Mouse (Mus musculus) cerebellum, adult 11 months (tissue): ENCODE measurements around the gene Atp2b4.
"Not testable (repeated sequence)": the region's sequence is repeated elsewhere in the genome, so short reads cannot be mapped to it uniquely, and the experiment has no call there.

Source experiments
- DNase-seq: peaks from one replicate; pipeline ENCODE4 v3.0.0; 2022

The Atp2b4 gene

DNA sequence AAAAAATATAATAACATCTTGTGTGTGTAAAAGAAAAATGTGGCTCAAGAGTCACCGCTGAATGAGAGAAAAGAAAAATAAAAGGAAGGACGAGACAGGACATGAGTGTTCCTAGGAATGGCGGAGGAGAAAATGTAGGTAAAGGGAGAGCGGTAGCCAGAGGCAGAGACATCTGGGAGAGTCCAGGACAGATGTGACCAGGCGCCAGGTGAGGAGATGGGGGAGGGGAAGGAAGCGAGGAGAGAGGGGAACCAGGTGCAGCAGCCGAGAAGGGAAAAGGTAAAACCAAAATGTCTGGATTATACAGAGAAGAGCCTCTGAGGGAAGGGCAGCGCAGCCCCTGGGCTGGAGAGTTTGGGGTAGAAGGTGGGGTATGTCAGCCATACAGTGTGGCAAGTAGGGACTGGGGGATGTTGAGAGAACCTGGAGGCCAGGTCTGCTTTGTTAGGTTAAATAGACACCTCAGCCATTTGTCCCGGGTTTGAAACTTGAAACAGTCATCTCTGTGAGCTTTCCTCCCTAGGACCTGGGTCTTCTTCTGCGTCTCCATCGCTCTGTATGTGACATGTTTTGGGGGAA lies 107.2 kb downstream of the Atp2b4 start:
- DNase-seq, result no peak

DNA sequence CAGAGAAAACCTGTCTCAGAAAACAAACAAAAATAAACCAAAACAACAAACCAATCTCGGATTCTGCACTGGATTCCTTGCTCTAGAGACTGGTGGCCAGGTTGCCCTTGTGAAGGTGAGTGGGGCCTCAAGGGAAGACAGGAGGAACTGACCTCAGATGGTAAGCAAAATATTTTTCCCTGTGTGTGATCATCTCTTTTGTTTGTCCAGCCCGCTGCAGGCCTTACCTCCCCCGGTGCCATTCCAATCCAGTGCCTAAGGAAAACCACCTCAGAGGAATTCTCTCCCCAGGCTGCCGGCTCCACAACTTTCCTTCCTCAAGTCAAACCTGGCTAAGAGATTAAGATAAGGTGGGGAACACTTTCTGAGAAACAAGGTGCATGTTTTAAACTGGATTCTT lies 108.6 kb downstream of the Atp2b4 start:
- DNase-seq, result no peak

DNA sequence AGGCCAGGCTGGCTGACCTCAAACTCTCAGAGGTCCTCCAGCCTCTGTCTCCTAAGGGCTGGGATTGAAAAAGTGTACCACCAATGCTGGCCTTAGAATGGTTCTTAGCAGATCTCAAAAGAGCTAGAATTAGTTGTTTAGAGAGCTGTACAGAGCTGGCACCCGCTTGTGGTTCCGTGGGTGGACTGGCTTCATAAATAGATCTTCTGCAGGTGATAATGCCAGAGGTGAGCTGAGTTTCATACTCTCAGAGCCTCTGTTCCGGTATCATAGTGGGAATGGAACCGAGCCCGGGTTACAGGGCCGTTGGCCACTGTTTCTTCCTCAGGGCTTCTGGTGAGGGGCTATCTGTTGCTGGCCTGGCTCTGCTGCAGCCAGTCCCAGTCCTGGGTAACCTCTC lies 109.8 kb downstream of the Atp2b4 start:
- DNase-seq, result no peak

DNA sequence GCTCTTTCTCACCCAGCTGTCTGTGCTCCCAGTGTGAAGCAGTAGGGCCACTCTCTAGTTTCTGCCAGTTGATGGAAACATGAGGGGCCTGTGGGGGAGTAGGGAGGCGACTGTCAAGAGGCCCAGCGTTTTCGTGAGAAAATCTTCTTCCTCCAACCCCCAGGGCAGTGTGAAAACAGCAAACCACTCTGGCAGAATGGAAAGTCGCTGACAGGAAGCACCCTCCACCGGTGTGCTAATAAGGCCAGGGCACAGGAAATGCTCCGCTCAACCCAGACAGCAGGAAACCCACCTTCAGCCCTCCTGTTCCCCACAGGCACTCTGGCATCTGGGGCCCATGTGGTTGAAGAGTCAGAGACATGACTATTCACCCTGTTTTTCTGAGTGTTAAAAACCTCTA lies 110.9 kb downstream of the Atp2b4 start, which contains the start of gene Lax1:
Gene Lax1 (minus strand): TSS at position 212 of the 400 bp plus-strand sequence.
- DNase-seq, result no peak

DNA sequence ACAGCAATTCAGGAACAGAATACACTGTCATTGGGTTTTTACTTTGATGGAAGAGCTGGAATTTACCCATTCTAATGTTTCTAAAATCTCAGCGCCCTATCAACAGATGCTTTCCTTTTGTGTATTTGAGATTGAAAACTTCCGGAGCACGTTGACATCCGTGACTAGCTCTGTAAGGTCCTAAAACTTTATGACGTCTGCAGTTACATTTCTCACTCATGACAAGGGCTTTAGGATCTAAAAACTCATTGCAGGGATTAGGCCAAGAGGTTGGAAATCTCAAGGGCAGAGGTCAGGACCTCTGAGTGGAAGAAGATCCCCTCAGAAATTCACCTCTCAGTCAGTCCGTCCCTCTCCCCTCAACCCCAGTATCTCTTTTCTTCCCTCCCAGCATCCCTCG lies 112.5 kb downstream of the Atp2b4 start:
- no peak for DNase-seq

DNA sequence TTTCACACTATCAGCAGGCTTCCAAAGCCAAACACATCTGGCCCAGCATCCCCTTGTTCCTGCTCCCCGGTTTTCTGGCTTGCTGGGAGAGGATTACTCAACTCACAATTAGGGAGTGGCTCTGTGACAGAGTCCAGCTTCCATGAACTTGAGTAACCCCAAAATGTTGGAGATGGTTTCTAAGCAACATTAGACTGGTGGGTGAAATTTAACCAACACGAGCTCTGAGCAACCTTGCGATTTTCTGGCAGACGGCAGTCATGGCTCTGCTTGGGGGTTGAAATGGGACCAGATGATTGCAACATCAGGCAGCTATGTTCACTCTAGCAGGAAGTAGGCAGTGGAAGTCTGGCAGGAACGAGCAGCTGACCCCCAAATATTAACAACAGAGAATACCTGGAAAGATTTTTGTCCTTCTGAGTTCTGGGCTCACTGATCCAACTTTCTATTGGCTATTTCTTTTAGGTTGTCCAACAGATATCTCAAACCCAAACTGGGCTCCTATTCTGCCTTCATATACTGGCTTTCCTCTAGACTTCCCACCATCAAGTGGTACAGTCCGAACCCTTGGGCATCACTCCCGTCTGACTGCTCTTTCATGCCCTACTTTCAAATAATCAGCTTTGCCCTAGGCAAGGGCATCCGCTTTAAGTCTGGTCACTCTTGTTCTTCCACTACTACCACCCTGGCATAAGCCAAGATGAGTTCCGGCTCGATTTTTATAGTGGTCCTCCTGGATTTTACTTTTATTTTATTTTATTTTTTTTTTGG lies 114.9 kb downstream of the Atp2b4 start:
- no peak for DNase-seq

DNA sequence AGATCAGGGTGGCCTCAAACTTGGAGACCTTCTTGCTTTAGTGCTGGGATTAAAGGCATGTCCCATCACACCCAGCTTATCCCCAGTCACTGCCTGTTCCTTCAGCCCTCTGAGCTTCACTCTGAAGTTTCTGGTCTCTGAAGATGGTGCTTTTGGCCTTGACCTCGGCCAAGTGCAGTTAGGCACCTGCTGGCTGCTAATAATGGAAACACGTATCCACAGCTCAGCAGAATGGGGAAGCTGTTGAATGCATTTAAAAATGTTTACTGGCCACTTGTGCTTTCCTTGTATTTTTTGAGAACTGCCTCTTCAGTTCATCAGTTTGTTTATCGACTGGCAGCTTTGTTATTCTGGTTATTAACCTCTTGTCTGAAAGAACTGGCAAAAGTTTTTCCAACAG lies 129.0 kb downstream of the Atp2b4 start:
- DNase-seq, result no peak

DNA sequence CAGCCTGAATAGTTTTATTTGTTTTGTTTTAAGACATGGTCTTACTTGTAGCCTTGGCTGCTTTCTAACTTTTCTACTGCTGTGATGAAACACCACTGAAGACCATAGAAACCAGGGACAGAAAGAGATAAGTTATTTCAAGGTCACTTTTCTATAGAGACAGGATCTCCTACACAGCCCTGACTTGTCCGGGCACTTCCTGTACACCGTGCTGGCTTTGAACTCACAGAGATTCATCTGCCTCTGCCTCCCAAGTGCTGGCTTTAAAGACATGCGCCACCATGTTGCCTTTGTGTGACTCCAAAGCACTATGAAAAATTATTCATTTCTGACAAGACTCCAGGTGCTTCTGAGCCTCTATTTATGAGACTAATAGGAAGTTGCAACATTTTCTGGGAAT lies 129.6 kb downstream of the Atp2b4 start:
- no peak for DNase-seq

DNA sequence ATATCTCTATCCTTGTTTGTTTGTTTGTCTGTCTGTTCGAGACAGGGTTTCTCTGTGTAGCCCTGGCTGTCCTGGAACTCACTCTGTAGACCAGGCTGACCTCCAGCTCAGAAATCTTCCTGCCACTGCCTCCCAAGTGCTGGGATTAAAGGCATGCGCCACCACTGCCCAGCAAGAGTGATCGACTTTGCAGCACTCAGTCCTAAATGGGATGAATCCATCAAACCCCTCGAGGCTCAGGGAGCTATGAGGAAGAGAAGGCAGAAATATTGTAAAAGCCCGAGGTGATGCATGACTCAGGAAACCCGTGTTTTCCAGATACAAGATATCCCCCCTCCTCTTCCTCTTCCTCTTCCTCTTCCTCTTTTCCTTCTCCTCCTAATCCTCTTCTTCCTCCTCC lies 130.1 kb downstream of the Atp2b4 start:
- no peak for DNase-seq

DNA sequence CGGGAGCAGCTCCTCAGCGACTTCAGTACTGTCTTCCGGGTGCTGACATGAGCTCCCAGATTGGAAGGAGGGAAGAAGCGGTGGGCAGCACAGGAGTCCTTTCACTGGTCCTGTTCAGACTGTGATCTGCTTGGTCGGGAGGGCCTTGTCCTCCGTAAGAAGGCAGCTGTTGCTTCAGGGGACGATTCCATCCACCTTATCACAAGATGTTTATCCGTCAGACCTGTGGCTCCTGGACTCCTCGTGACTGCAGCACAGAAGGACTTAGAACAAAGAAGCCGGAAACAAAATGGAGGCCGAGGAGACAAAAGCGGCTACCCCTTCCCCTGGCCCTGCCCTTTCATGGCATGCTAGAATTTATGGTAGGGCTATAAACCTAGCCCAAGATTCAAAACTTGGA lies 130.7 kb downstream of the Atp2b4 start:
- DNase-seq, result no peak

DNA sequence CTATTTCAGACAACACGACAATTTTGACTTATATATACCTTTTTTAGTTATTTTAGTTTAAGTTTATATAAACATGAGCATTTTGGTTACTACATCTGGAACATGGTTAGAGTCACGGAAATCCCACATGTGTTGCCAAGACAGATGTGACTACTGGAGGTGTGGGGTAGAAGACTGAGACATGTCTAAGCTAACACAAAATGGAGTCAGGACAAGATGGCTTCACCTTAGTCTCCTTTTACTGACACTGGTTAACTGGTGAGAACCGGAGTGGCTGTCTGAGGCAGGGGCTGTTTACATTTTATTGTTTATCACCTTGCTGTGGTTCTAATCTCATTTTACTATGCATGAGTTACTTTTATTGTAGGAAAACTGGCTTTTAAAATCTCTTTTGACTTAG lies 132.2 kb downstream of the Atp2b4 start:
- DNase-seq, result no peak

DNA sequence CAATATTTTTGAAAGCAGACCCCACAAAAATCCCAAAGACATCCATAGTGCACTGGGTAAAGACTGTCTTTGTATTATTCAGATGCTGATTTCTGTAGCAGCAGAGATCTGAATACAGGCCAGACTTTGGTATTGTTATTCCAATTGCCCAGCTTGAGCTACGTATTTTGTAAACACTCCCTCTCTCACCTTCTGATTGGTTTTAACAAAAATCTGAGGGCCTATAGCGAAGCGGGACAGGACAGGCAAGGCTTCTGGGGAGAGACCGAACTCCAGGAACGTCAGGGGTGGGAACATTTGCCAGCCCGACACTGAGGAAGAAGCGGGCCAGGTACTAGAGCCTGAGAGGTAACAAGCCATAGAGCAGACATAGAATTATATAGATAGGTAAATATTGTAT lies 133.1 kb downstream of the Atp2b4 start:
- DNase-seq, result no peak

DNA sequence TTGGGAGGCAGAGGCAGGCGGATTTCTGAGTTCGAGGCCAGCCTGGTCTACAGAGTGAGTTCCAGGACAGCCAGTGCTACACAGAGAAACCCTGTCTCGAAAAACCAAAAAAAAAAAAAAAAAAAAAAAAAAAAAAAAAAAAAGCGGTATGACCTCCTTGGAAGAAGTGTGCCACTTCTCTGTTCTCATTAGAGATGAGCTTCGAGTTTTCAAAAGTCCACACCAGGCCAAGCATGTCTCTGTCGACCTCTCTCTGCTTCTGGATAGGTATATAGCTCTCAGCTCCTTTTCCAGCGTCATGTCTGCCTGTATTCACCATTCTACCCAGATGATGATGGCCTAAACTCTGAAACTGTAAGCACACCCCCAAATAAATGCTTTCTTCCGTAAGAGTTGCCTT lies 135.1 kb downstream of the Atp2b4 start:
- not testable (repeated sequence) for DNase-seq

DNA sequence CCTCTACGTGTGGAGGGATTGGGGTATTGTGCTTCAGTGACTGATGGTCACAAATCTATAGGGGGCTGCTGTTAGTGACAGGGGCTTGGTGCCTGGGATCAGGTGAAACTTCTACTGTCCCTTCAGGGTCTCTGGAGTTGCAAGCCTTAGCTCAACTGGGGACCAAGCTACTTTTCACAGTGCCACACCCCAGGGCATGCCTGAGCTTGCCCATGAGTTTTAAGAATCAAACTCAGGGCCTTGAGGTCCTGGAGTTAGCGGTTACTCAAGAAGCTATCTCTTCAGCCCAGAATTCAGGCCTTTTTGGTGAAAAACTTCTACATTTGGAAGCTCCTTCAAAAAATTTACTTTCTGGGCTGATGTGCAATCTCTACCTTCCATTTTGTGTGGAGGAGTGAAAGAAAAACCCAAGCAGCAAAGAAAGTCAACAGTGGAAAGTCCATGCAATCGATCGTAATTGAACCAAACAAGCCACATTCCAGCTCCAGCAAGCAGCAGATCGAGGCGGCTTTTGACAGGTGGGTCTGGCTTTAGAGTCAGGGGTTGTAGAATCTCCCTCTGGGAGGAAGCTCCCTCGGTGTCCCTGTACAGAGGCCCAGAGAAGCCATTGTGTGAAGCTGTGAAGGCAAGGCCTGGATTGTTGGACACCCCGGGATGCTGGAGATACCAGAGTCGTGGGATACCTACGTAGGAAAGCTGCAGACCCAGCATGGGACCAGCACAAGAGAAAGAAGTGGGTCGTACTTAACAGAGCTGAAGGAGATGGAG lies 136.5 kb downstream of the Atp2b4 start:
- no peak for DNase-seq

DNA sequence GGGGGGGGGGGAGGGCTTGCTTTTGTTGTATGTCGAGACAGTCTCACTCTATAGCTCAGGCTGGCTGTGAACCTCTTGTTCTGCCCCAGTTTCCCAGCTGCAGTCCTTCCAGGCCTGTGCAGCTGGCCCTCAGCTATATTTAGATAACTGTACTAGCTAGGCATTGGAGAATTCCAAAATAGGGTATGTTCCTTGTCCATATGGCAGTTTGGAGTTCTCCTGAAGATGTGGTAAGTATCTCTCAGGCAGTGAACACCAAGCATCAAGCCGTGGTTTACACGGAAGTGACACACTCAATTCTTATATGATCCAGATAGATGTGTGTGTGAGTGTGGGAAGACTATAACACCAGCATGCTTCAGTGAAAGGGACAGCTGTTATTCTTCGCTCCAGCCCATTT lies 137.4 kb downstream of the Atp2b4 start:
- DNase-seq, result no peak

DNA sequence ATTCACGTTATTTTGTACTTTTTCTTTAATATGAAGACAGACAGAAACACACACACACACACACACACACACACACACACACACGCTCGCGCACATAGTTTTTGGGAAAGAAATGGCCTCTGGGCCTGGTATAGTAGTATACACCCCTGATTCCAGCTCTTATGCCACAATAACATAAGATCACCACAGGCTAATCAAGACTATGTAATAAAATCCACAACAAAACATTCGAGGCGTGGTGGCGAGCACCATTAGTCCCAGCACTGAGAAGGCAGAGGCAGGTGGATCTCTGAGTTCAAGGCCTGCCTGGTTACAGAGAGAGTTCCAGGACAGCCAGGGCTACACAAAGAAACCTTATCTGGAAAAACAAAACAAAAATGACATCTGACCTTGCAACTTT lies 137.9 kb downstream of the Atp2b4 start:
- no peak for DNase-seq

DNA sequence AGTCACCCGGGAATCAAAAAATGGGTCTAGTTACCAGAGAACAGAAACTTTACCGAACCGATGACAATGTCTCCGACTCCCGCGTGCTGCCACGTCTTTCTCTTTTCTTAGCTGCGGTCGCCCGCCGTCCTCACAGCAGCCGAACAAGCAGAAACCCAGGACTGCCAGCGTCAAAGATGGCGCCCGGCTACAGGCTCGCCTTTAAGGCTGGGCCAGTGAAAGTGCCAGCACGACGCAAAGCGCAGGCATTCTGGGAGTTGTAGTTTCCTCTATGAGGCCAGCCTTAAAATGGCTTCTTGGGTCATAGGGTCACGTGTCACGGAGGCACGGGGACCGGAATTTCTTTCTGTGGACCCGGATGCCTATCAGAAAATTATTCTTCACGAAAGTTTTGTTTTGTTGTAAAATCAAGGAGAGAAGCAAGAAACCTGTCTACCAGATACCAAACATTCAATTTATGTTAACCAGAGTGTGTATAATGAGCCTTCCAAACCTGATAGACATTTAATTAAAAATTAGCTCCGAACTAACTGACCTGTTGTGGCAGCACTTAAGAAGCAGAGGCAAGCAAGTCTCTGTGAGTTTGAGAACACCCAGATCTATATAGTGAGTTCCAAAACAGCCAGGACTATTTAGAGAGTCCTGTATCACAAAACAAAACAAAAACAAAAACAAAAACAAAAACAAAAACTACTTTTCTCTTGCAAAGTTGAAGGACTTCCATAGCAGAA lies 139.5 kb downstream of the Atp2b4 start, which contains the start of gene Gm38394:
Gene Gm38394 (minus strand): TSS at position 116 of the 731 bp plus-strand sequence.
- peak; percentile 86 for DNase-seq

DNA sequence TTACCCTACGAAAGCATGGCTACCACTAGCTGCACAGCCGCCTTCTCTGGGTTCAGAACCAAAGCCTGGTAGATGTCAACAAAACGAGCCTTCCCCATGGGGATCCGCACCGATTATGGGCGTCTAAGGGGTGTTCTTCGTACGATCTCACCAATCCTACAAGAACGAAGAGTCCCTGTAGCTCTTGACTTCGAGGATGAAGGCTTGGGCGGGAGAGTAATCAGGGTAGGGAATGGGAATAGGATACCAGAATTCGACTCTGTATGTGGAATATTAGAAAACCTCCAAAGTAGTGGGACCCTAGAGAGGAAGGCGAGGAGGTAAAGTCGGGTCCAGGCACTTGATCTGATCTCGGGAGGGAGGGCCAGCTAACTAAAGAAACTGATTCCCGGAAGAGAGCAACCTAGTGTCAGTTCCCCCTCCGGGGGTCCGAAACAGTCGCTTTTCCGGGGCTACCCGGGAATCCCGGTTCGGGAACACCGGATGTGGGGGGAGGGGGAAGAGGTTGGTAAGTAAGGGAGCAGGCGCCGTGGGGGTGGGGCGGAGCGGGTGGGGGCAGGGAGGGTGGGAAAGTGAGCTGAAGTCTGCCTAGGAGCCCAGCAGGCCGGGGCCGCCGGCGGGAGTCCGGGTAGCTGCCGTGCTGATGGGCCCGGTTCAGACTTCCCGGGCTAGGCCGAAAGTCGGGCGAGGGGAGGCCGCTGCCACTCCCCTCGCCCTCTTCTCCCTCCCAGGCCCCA lies 140.2 kb downstream of the Atp2b4 start, which contains the start of gene Zbed6:
Gene Zbed6 (minus strand): TSS at position 420 of the 737 bp plus-strand sequence.
- DNase-seq, result peak; percentile 59

DNA sequence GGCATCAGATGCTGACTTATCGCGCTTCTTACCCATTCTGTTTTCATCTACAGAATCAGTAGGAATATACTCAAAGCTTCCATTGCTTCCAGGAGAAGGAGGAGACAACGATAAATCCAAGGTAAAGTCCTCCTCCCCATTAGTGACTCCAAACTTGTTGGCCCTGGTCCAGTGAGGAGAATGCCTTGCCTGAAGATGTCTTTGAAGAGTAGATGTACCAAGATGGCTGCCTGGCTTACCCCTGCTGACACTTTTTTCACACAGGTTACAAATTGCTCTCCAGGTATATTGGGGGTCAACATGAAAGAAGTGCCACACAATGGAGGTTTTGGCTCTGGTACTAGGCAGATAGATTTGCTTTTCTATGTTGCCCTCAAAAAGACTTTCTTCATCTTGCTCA lies 142.0 kb downstream of the Atp2b4 start:
- no peak for DNase-seq

DNA sequence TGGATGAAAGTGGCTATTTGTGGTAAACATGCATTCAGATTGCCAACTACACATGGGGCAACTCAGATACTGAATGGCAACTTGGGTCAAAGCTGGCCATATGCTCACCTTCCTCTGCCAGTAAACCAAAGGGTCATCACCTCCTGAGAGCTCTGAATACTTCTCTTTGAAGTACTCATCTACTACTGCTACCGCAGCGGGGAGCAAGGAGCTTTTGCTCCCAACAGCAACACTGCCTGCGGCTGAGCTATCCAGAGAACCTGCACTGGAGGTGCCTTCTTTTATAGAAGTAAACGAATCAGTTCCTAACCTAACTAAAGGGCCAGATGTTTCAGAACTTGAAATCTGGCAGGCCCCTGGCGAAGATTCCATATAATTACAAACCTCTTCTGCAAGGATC lies 144.0 kb downstream of the Atp2b4 start:
- no peak for DNase-seq

DNA sequence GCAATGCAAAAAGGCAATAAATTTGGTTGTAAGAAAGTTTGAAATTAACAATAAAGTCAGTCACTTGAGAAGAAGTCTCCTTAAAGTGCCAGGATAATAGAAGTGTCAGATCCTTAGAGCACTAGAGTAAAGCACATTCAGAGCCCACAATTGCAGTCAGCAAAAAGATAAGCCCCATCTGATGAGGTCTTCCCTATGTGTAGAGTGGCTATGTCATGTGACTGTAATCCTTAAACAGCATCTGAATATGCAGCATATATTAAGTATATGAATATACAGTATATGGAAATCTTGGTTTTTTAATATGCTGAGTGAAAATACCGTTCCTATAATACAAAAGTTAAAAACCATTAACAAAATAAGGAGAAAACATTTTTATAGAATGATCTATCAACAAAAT lies 147.8 kb downstream of the Atp2b4 start:
- DNase-seq, result no peak

DNA sequence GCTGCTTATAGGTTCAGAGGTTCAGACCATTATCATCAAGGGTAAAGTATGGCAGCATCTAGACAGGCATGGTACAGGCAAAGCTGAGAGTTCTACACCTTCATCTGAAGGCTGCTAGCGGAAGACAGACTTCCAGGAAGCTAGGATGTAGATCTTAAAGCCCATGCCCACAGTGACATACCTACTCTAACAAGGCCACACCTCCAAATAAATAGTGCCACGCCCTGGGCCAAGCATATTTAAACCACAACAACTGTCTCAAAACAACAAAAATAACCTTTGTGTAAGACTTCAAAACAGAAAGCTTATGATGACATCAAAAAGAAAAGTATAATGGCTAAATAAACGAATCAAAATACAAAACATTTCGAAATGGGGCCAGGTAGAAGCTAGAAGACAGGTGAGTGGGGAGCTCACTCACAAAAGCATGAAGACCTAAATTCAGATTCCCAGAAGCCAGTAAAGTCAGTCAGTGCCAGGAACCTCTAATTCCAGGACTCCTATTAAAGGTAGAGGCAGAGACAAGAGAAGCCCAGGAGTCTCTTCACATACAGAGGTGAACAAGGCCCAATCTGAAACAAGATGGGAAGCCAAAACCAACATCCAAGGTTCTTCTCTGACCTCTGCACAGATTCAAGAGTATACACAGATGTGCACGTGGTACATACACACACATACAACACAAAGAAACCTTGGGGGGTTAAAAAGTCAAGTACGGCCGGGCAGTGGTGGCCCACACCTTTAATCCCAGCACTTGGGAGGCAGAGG lies 150.4 kb downstream of the Atp2b4 start:
- DNase-seq, result no peak
